Mouse (Mus musculus) forebrain, embryonic 16.5 days (tissue): ENCODE results near the gene Cadm4. TPM values are rescaled to one million over a fixed set of nuclear protein-coding genes. Genes with fewer than 3 reads are reported as not detected.

ENCODE experiments used
- ATAC-seq: fragments of 200-750 bp; cut with Nextera tagmentation; 2 replicates; pipeline ENCODE4 v1.8.0; 2017; ENCODE audit warnings: mild to moderate bottlenecking, moderate library complexity
- H3K27ac ChIP-seq: fragments of 300-500 bp; sonication (generic); 2 replicates; pipeline ENCODE4 v1.5.1; 2014; ENCODE audit warnings: low read length, control low read depth
- H3K27me3 ChIP-seq: fragments of 300-500 bp; sonication (generic); replicated peaks from 2 replicates; pipeline ENCODE4 v1.6.1; 2014; ENCODE audit warnings: low read length; ENCODE audit not compliant: control insufficient read depth, insufficient read depth
- H3K36me3 ChIP-seq: fragments of 300-500 bp; sonication (generic); 2 replicates; pipeline ENCODE4 v1.6.1; 2014; ENCODE audit not compliant: control insufficient read depth, insufficient read depth
- H3K4me1 ChIP-seq: fragments of 300-500 bp; sonication (generic); replicated peaks from 2 replicates; pipeline ENCODE4 v1.6.1; 2014; ENCODE audit warnings: low read length; ENCODE audit not compliant: control insufficient read depth, insufficient read depth
- H3K4me2 ChIP-seq: fragments of 300-500 bp; sonication (generic); 2 replicates; pipeline ENCODE4 v1.6.1; 2014; ENCODE audit warnings: mild to moderate bottlenecking, low read length, control low read depth
- H3K4me3 ChIP-seq: fragments of 300-500 bp; sonication (generic); replicated peaks from 2 replicates; pipeline ENCODE4 v1.5.1; 2014; ENCODE audit warnings: mild to moderate bottlenecking, low read length, control low read depth
- H3K9ac ChIP-seq: fragments of 300-500 bp; sonication (generic); replicated peaks from 2 replicates; pipeline ENCODE4 v1.6.1; 2014; ENCODE audit warnings: low read depth, low read length, control low read depth
- H3K9me3 ChIP-seq: fragments of 300-500 bp; sonication (generic); 2 replicates; pipeline ENCODE4 v1.6.1; 2016; ENCODE audit warnings: low read length; ENCODE audit not compliant: control insufficient read depth
- WGBS: fragments of 180-500 bp; shearing (Covaris S2); extraction: QIAGEN DNeasy Blood & Tissue Kit; methylation state at CpG from one replicate; pipeline ENCODE4 v1.1.7; 2014; 5-methylcytosine and 5-hydroxymethylcytosine counted together
- polyA plus RNA-seq: library from polyadenylated mRNA; unstranded; fragments of >200 nt; fragmentation: Nextera tagmentation; extraction: Ambion mirVana; gene quantifications from 2 replicates; pipeline ENCODE4 v1.2.1, GENCODE M21; 2015

The Cadm4 gene
- polyA plus RNA-seq, 1 experiment from 2014 or later = 86.8 TPM

DNA sequence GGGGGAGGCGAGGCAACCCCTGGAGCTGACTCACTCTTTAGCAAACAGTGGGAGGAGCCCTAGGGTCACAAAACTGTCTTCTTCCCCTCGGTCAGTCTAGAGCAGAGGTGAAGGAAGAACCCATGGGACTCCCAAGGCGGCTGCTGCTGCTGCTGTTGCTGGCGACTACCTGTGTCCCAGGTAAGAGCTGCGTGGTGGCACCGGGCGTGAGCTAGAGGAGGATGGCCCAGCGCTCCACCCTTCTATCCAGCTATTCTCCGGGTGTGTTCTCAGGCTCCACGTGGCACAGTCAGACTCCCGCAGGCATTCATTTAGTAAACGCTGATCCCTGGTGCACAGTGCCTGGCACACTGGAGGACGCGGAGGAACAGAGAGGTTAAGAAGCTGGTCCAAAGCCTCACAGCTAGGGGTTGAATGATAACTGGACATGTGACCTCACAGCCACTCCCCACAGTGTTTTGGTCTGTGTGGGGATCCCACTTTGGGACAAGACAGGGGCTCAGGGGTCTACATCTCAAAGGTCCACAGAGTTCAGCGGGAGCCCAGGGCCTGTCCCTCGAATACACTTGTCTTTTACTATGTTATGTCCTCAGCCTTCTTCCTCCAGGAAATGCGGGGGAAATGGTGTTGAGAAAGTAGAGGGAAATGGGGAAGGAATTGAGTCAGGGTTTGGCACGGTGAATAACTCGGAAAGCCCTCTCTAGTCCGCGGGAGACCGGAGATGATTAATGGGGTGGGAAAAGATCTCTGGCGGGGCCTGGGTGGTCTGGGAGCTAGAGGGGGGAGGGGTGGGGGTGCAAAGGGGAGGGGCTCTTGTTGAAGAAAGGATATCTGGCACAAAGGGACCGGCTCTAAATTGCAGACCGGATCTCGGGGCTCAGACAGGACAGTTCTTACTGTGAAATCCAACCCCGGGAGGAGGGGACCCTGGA is 19.2 kb upstream of the Cadm4 start, which contains the start of gene Plaur:
TSS of gene Plaur (plus strand) at position 97 of the 932 bp plus-strand sequence.
- no peaks in the 10 kb centered on the region for H3K36me3 ChIP-seq
- peaks cover 2% of the 10 kb centered on the region; the same call in 1 of the 2 replicates for H3K27me3 ChIP-seq
- 12% methylated on average over 27 of the region's 27 CpGs for whole genome bisulfite sequencing
- peak within 1 kb of the TSS; percentile 3 for H3K4me2 ChIP-seq
- H3K9ac ChIP-seq = no peak within 1 kb of the TSS
- no peak for ATAC-seq
- no peak within 1 kb of the TSS for H3K4me3 ChIP-seq
- no peaks in the 10 kb centered on the region for H3K9me3 ChIP-seq
- H3K27ac ChIP-seq = no peak within 1 kb of the TSS
- H3K4me1 ChIP-seq = peaks cover 7% of the 10 kb centered on the region; the same call in 1 of the 2 replicates

GRCm38 (mm10) chr7:24466835-24467234 is 15.0 kb upstream of the Cadm4 start:
- H3K4me2 ChIP-seq = no peak overlapping the region
- WGBS = 82% methylated on average over 6 of the region's 6 CpGs

GRCm38 (mm10) chr7:24467886-24468285 is 13.9 kb upstream of the Cadm4 start:
- Histone ChIP-seq H3K27me3 (no peaks in the 10 kb centered on the region), H3K27ac (no peak overlapping the region), H3K9ac (no peak overlapping the region), H3K4me3 (no peak overlapping the region), H3K4me1 (0 out of 2 replicates have a peak, but pooled peaks cover 3% of the 10 kb centered on the region), H3K36me3 (no peaks in the 10 kb centered on the region), H3K4me2 (no peak overlapping the region), H3K9me3 (no peaks in the 10 kb centered on the region)
- 80% methylated on average over 5 of the region's 5 CpGs for WGBS
- no peak for ATAC-seq

More at GRCm38 (mm10) chr7:24466835-24467234, 15.0 kb upstream of the Cadm4 start:
- ATAC-seq = no peak
- H3K27me3 ChIP-seq = peaks cover 2% of the 10 kb centered on the region; the same call in 1 of the 2 replicates
- no peaks in the 10 kb centered on the region for H3K9me3 ChIP-seq
- no peaks in the 10 kb centered on the region for H3K36me3 ChIP-seq
- H3K27ac ChIP-seq = no peak overlapping the region
- H3K4me1 ChIP-seq = peaks cover 7% of the 10 kb centered on the region; the same call in 1 of the 2 replicates
- no peak overlapping the region for H3K9ac ChIP-seq
- H3K4me3 ChIP-seq = no peak overlapping the region

- 84% methylated on average over 3 of the region's 3 CpGs for WGBS
- H3K9me3 ChIP-seq = no peaks in the 10 kb centered on the region
- no peak for ATAC-seq
- no peak overlapping the region for H3K27ac ChIP-seq
- H3K27me3 ChIP-seq = no peaks in the 10 kb centered on the region
- no peak overlapping the region for H3K9ac ChIP-seq
- H3K4me3 ChIP-seq = no peak overlapping the region
- H3K4me2 ChIP-seq = no peak overlapping the region
- no peaks in the 10 kb centered on the region for H3K36me3 ChIP-seq
- no peaks in the 10 kb centered on the region for H3K4me1 ChIP-seq
Observed at GRCm38 (mm10) chr7:24469126-24469525, 12.7 kb upstream of the Cadm4 start.

GRCm38 (mm10) chr7:24470356-24470755 is 11.5 kb upstream of the Cadm4 start:
- Histone ChIP-seq H3K9me3 (no peaks in the 10 kb centered on the region), H3K4me1 (peaks cover 4% of the 10 kb centered on the region; the same call in 1 of the 2 replicates), H3K4me2 (no peak overlapping the region), H3K4me3 (no peak overlapping the region), H3K27ac (no peak overlapping the region), H3K36me3 (no peaks in the 10 kb centered on the region), H3K9ac (no peak overlapping the region), H3K27me3 (no peaks in the 10 kb centered on the region)
- ATAC-seq = no peak
- 92% methylated on average over 7 of the region's 7 CpGs for WGBS

DNA sequence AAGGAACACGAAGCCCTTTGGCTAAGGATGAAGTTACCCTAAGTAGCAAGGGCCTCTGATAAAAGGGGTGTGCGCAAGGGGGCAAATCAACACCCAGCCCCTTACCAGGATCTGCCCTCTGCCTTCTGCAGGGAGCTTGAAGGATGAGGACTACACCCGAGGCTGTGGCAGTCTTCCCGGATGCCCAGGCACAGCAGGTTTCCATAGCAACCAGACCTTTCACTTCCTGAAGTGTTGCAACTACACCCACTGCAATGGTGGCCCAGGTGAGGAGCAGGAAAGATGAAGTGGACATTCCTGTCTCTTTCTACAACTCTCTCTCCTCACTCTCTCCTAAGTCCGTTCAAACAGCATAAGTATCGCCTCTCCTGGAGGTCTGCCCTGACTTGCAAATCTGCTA is 9.4 kb upstream of the Cadm4 start:
- no peak for ATAC-seq
- Histone ChIP-seq H3K4me2 (no peak overlapping the region), H3K4me1 (peaks cover 4% of the 10 kb centered on the region; the same call in 1 of the 2 replicates), H3K9me3 (no peaks in the 10 kb centered on the region), H3K4me3 (no peak overlapping the region), H3K27ac (no peak overlapping the region), H3K36me3 (no peaks in the 10 kb centered on the region), H3K27me3 (no peaks in the 10 kb centered on the region), H3K9ac (no peak overlapping the region)
- 76% methylated on average over 6 of the region's 6 CpGs for WGBS

GRCm38 (mm10) chr7:24472937-24473336 is 8.9 kb upstream of the Cadm4 start:
- H3K27ac ChIP-seq = no peak overlapping the region
- 69% methylated on average over 7 of the region's 7 CpGs for WGBS

DNA sequence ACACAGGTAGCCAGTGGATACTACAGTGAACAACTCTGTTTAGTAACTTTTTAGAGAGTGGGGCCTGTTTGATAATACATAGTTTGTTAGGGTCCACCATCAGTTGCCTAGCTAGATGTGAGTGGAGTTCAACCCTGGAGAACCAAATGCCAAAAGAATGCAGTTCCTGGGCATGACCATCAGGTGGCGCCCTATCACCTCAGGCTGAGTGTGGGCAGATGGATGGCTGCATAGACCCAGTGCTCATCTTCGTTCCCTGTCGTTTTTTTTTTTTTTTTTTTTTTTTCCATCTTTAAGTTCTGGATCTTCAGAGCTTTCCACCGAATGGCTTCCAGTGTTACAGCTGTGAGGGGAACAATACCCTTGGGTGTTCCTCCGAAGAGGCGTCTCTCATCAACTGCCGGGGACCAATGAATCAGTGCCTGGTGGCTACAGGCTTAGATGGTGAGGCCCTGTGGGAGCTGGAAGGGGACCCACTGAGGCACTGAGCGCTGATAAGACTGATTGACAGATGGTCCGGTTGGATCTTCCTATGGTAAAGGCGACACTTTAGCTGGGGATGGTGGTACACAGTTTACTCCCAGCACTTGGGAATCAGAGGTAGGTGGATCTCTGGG is 7.8 kb upstream of the Cadm4 start:
- H3K4me3 ChIP-seq = no peak overlapping the region
- no peak overlapping the region for H3K9ac ChIP-seq
- H3K4me2 ChIP-seq = no peak overlapping the region
- peak; percentile 41; the same call in 1 of the 2 replicates for ATAC-seq
- no peaks in the 10 kb centered on the region; the same call in 1 of the 2 replicates for H3K9me3 ChIP-seq
- 44% methylated on average over 10 of the region's 10 CpGs for WGBS
- peaks cover 4% of the 10 kb centered on the region; the same call in 1 of the 2 replicates for H3K4me1 ChIP-seq
- H3K27me3 ChIP-seq = no peaks in the 10 kb centered on the region
- no peak overlapping the region for H3K27ac ChIP-seq
- H3K36me3 ChIP-seq = no peaks in the 10 kb centered on the region

More at GRCm38 (mm10) chr7:24472937-24473336, 8.9 kb upstream of the Cadm4 start:
- ATAC-seq = no peak
- Histone ChIP-seq H3K36me3 (no peaks in the 10 kb centered on the region), H3K4me1 (peaks cover 4% of the 10 kb centered on the region; the same call in 1 of the 2 replicates), H3K27me3 (no peaks in the 10 kb centered on the region), H3K9ac (no peak overlapping the region), H3K4me3 (no peak overlapping the region), H3K4me2 (no peak overlapping the region), H3K9me3 (no peaks in the 10 kb centered on the region; the same call in 1 of the 2 replicates)
